Mouse (Mus musculus): ENCODE measurements around the gene Olfr469.
A peak's percentile ranks its signal among the peaks of the same experiment; 100 is the strongest.
"Not testable (repeated sequence)": the region's sequence is repeated elsewhere in the genome, so short reads cannot be mapped to it uniquely, and the experiment has no call there.

Gene Olfr469

GRCm38 (mm10) chr7:107825441-107825840, at the start of gene Olfr469:
Olfr469 (minus strand) TSS chr7:107825541.
- DNase-seq: not testable (repeated sequence)

- not testable (repeated sequence) for DNase-seq
Measured at GRCm38 (mm10) chr7:107847390-107847789, 22.0 kb upstream of the Olfr469 start, which contains the start of gene Olfr470. Olfr470 (minus strand) TSS chr7:107847490.

DNA sequence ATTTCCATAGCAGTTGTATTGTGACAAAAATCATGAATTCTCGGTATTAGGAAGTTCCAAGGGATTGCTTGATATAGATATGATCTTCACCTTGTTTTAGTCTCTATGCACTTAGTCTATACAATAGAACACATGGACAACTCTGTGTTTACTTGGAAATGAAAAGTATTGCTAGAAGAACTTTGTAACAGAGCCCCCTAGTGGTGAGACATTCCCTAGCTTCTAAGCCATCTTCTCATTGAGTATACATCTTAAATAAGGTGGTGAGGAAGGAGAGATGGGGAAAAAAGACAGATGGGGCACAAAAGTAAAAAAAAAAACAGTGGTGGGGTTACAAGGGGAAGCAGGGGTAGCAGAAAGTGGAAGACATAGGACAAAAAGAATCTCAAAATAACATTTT, 16.4 kb upstream of the Olfr469 start:
- DNase-seq: peak; percentile 3

DNA sequence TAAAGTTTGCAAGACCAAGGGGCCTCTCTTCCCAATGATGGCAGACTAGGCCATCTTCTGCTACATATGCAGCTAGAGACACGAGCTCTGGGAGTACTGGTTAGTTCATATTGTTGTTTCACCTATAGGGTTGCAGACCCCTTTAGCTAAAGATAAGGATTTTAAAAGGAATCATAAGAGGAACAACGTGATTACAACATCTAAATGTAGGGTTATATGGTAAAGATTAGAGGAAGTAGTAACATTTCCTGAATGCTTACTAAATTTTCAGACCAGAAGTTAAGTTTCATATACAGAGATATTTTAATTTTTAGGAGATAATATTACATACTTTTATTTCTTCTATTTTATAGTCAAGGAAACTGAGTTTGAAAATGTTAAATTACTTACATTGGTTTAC, 1.5 kb downstream of the Olfr469 start:
- not testable (repeated sequence) for DNase-seq

GRCm38 (mm10) chr7:107819442-107819841, 5.9 kb downstream of the Olfr469 start:
- peak; percentile 14 for DNase-seq

DNA sequence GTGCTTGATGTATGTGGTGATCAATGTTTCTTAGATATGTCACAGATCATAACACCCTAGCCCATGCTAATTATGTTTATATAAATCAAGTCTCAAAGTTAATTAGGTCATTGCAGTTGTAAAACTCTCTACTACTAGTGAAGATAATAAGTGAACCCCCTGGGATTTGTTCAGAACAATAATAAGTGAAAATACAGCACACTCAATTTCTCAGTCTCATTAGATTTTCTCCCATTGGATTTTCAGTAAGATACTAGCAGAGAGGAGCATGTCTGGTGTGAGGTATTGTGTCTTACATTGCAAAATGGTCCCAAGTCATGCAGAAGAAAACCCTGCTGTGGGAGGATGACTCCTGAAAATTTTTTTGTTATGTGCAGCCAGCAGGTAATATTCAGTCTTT, 13.4 kb downstream of the Olfr469 start, which contains the start of gene Olfr467:
Gene Olfr467 (plus strand): TSS at position 301 of the 400 bp plus-strand sequence.
- DNase-seq: no peak

GRCm38 (mm10) chr7:107802138-107802537, 23.2 kb downstream of the Olfr469 start:
- no peak for DNase-seq

DNA sequence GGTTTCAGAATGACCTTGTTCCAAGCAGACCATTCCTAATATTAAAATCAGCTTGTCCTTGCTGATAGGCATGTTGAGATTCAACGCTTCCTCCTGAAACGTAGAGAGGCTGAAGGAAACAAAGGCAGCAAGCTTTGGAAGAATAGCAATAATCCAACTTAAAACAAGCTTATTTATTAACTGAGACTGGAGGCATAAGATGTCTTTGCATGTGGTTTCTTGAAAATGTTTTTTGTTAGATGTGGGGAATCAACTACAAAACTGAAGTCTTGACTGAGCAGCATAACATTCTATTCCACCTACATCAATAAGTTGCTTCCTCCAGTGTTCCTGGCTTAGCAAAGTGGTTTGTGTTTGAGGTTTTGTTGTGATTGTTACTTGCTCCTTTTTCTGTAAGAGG, 24.2 kb downstream of the Olfr469 start, which contains the start of gene Ovch2:
Gene Ovch2 (minus strand): TSS at position 101 of the 400 bp plus-strand sequence.
- no peak for DNase-seq

- no peak for DNase-seq
Measured at GRCm38 (mm10) chr7:107796500-107796899, 28.8 kb downstream of the Olfr469 start.

DNA sequence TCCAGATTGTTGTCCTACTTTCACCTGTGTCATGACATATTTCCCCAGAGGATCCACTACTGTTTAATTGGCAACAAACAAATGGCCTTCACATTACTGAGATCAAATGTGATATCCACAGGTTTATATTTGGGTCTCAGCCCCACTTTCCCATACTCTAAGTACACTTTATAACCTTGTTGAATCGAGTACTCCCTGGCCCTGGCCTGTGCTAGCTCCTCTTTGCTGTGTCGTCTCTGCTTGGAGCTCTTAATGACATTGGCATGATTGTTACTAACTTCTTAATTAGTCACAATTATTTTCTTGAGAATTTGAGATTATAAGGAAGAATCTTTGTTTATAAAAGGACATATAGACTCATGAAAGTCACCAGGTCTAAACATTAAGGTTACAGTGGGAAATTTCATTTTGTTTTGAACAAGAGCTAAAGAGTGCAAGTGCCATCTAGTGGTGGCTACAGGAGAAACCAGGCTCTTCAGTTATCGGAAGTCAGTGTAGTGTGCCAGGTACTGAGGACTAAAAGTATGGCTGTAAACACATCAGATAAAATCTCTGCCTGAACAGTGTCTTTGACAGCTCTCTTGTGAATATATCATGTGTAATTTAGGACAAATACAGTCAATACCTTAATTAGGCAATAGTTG, 37.2 kb downstream of the Olfr469 start:
- DNase-seq: peak; percentile 40

DNA sequence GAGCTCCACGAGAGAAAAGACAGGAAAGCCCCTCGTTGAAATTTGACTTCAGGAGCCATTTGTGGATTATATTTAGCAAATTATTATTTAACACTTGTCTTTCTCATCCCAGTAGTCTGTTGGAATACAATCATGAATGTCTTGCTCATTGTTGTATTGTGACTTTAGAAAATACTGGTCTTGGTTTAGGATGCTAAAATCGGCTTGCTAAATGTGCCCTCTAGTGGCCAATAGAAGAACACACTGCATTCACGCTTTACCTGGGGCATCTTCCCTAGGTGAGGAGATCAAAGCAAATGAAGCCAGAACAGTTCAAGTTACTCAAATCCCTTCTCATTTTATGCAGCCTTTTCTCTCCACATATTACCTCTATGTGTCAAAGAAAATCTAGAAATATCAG, 45.7 kb downstream of the Olfr469 start:
- peak; percentile 18 for DNase-seq

- DNase-seq: no peak
Measured at GRCm38 (mm10) chr7:107778216-107778615, 47.1 kb downstream of the Olfr469 start.

DNA sequence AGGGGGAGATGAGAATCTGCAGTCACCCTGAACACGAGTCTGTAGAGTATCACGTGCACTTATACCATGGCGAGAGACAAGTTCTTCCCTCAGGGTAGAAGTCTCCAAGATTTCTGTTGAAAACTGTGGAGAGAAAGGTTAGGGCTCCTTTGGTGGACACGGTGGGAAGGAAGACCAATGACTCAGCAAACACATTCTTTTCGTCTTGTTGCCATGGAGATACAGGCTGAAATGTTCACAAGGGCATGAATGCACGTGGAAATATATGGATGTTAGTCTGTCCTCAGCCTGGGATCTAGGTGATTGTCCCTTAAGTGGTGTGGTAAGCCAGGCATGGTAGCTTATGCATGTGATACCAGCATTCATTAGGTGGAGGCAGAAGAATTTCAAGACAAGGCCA, 54.5 kb downstream of the Olfr469 start:
- DNase-seq: no peak

Measured in lung, postnatal 36 days (tissue).